ENCODE assay signal across 9 mouse cellular contexts in genomic region chr13:68999826-69000225, GRCm38 (mm10). TPM values are rescaled to one million over a fixed set of nuclear protein-coding genes. Genes with fewer than 3 reads are reported as not detected.
A peak's percentile ranks its signal among the peaks of the same experiment; 100 is the strongest.
DNase-seq lines count a peak whose midpoint lies in the region; ATAC-seq and TF ChIP-seq lines count a peak whose summit lies in the region.
"Had no signal": no experiment of that assay in that cellular context is flagged by ENCODE, and none has a peak within 500 bp of the region (broad histone marks: within the 10 kb centered on the region; RNA-seq: fewer than 3 reads in every experiment).

No protein-coding gene starts in this region.

- WGBS in kidney, postnatal 0 days = 18% methylated on average over 5 of the region's 5 CpGs
- WGBS in embryonic facial prominence, embryonic 15.5 days = 30% methylated on average over 5 of the region's 5 CpGs
- whole genome bisulfite sequencing in intestine, embryonic 15.5 days = 47% methylated on average over 5 of the region's 5 CpGs
- WGBS in neural tube, embryonic 12.5 days = 40% methylated on average over 5 of the region's 5 CpGs

- H3K4me1 ChIP-seq in kidney, postnatal 0 days (replicated peaks; ENCODE audit: insufficient read depth, low read length) = no peaks in the 10 kb centered on the region
- H3K4me1 ChIP-seq in embryonic facial prominence, embryonic 15.5 days = peaks cover 21% of the 10 kb centered on the region
- 0 out of 2 replicates have a peak, but pooled peaks cover 9% of the 10 kb centered on the region for H3K4me1 ChIP-seq in intestine, embryonic 15.5 days (replicated peaks)
- peaks cover 7% of the 10 kb centered on the region; the same call in 1 of the 2 replicates for H3K4me1 ChIP-seq in neural tube, embryonic 12.5 days

- H3K9me3 ChIP-seq in kidney, postnatal 0 days (replicated peaks; ENCODE audit: low read length) = no peaks in the 10 kb centered on the region
- no peaks in the 10 kb centered on the region for H3K9me3 ChIP-seq in embryonic facial prominence, embryonic 15.5 days (replicated peaks)
- H3K9me3 ChIP-seq in intestine, embryonic 15.5 days = no peaks in the 10 kb centered on the region
- H3K9me3 ChIP-seq in neural tube, embryonic 12.5 days = no peaks in the 10 kb centered on the region

- H3K9ac ChIP-seq in kidney, postnatal 0 days (ENCODE audit: low read depth, low read length) = no peak overlapping the region
- no peak overlapping the region for H3K9ac ChIP-seq in embryonic facial prominence, embryonic 15.5 days
- H3K9ac ChIP-seq in intestine, embryonic 15.5 days = no peak overlapping the region
- peak overlapping the region; percentile 79; the same call in 1 of the 2 replicates for H3K9ac ChIP-seq in neural tube, embryonic 12.5 days
- H3K9ac ChIP-seq: liver, embryonic 14.5 days had no signal

- H3K27ac ChIP-seq in kidney, postnatal 0 days = no peak overlapping the region
- no peak overlapping the region for H3K27ac ChIP-seq in embryonic facial prominence, embryonic 15.5 days (replicated peaks)
- H3K27ac ChIP-seq in intestine, embryonic 15.5 days = no peak overlapping the region
- H3K27ac ChIP-seq in neural tube, embryonic 12.5 days = no peak overlapping the region
- H3K27ac ChIP-seq: liver, embryonic 14.5 days had no signal

- no peak for TF ChIP-seq CTCF in kidney, postnatal 0 days (IDR thresholded peaks at IDR 0.05; ENCODE audit: low read depth)

- H3K36me3 ChIP-seq in kidney, postnatal 0 days (ENCODE audit: insufficient read depth, low read length) = no peaks in the 10 kb centered on the region
- no peaks in the 10 kb centered on the region for H3K36me3 ChIP-seq in embryonic facial prominence, embryonic 15.5 days
- no peaks in the 10 kb centered on the region for H3K36me3 ChIP-seq in intestine, embryonic 15.5 days
- H3K36me3 ChIP-seq in neural tube, embryonic 12.5 days = no peaks in the 10 kb centered on the region

- peak overlapping the region; percentile 58 for H3K4me3 ChIP-seq in kidney, postnatal 0 days (replicated peaks; ENCODE audit: low read depth, low read length)
- peak overlapping the region; percentile 64 for H3K4me3 ChIP-seq in embryonic facial prominence, embryonic 15.5 days (replicated peaks)
- H3K4me3 ChIP-seq in intestine, embryonic 15.5 days (replicated peaks) = peak overlapping the region; percentile 70
- peak overlapping the region; percentile 72 for H3K4me3 ChIP-seq in neural tube, embryonic 12.5 days

- ATAC-seq in kidney, postnatal 0 days (replicated peaks; ENCODE audit: low FRiP score, low read depth) = peak; percentile 1; the same call in 1 of the 2 replicates
- ATAC-seq in embryonic facial prominence, embryonic 15.5 days (ENCODE audit: insufficient number of reproducible peaks, low FRiP score, low TSS enrichment, low read depth) = peak; percentile 2; the same call in 1 of the 2 replicates
- no peak for ATAC-seq in intestine, embryonic 15.5 days
- ATAC-seq in neural tube, embryonic 12.5 days (ENCODE audit: low FRiP score, low read depth) = no peak
- no peak for ATAC-seq in frontal cortex, adult (ENCODE audit: low TSS enrichment)

- DNase-seq in kidney, postnatal 0 days (ENCODE audit: low spot score) = peak; percentile 63
- DNase-seq in kidney, postnatal 10 days = no peak
- DNase-seq in frontal cortex, postnatal 36 days (ENCODE audit: low spot score in 2 of 2) = no peak
- no peak for DNase-seq in retina, postnatal 1 day

- H3K27me3 ChIP-seq in kidney, postnatal 0 days (ENCODE audit: insufficient read depth, low read length) = 0 out of 2 replicates have a peak, but pooled peaks cover 4% of the 10 kb centered on the region
- H3K27me3 ChIP-seq in embryonic facial prominence, embryonic 15.5 days = peaks cover 13% of the 10 kb centered on the region; the same call in 1 of the 2 replicates
- H3K27me3 ChIP-seq in intestine, embryonic 15.5 days (replicated peaks) = no peaks in the 10 kb centered on the region; the same call in 1 of the 2 replicates
- H3K27me3 ChIP-seq in neural tube, embryonic 12.5 days (replicated peaks) = no peaks in the 10 kb centered on the region

- peak overlapping the region; percentile 93 for H3K4me2 ChIP-seq in kidney, postnatal 0 days (ENCODE audit: low read length)
- peak overlapping the region; percentile 91 for H3K4me2 ChIP-seq in embryonic facial prominence, embryonic 15.5 days (replicated peaks)
- peak overlapping the region; percentile 94 for H3K4me2 ChIP-seq in intestine, embryonic 15.5 days (replicated peaks)
- peak overlapping the region; percentile 95 for H3K4me2 ChIP-seq in neural tube, embryonic 12.5 days (replicated peaks)

RNA-seq across cellular contexts. Expression of gene Adcy2, which starts 0.5 kb away (rescaled TPM):
- 3.4 and 4.0 TPM in 2 replicates for polyA plus RNA-seq in kidney, postnatal 0 days (2015; fragmentation: Nextera tagmentation; extraction: Ambion mirVana)
- polyA plus RNA-seq in embryonic facial prominence, embryonic 15.5 days (2015; fragmentation: Nextera tagmentation; extraction: Ambion mirVana) = 8.0 and 8.5 TPM in 2 replicates
- polyA plus RNA-seq in intestine, embryonic 15.5 days (2015; fragmentation: Nextera tagmentation; extraction: Ambion mirVana) = 4.7 and 4.8 TPM in 2 replicates
- polyA plus RNA-seq in neural tube, embryonic 12.5 days (2016; fragmentation: Nextera tagmentation; extraction: Ambion mirVana) = 12.9 and 13.1 TPM in 2 replicates

Comparison
In these comparisons a context has a peak if more than half of its experiments do, and no peak if none do; other contexts are left out.
1. ATAC-seq: peak in kidney, postnatal 0 days (single experiment) and embryonic facial prominence, embryonic 15.5 days (single experiment); none in intestine, embryonic 15.5 days (single experiment), neural tube, embryonic 12.5 days (single experiment) and frontal cortex, adult (single experiment).
2. Peak in every context shown above with its lines, with median percentiles within 50 percentile points of each other: H3K4me2 ChIP-seq and H3K4me3 ChIP-seq.